Mouse (Mus musculus): ENCODE results near the gene Zc3hc1.
"Not testable (repeated sequence)": the region's sequence is repeated elsewhere in the genome, so short reads cannot be mapped to it uniquely, and the experiment has no call there.

Zc3hc1 gene

DNA sequence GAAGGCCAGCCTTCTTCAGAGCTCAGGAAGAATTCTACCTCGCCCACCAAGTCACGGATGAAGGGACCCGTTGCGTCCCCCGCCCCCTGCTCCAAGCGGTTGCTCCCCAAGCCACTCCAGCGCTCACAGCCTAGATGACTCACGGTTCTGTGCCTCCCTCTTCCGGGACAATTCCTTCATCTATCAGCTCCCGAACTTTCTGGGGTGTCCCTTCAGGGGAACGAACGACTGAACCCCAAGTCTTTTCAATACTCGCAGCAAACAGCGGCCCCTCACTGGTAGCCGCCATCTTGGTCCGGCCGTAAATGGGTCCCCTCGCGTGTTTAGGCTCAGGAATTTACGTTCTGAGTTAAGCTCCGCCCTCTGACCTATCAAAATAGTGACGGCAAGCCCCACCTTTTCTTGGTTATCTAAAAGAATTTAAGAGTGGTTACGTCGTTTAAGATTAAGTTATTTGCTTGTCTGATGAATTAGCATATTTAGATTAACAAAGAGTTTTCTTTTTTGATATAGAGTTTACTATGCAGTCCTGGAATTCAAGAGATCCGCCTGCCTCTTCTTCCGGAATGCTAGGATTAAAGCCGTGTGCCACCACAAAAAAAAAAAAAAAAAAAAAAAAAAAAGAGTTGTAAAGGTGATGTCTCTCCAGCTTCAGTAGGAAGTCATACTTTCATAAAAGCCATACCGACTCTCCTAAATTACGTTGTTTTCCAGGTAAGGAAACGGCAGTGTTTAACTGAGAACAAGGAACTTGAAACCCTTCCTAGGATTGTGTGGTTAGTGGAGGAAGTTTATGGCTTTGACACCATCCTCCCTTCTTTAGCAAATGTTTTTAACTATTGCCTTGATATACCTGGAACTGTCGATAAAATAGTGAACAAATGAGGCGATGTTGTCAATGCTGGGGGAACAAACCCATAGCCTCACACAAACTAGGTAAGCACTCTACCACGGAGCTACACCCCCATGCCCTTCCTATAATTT lies at the start of gene Zc3hc1:
Zc3hc1 (minus strand) TSS at position 315 of the 984 bp plus-strand sequence.
- DNase-seq: peak; percentile 82

GRCm38 (mm10) chr6:30439576-30439975 lies 48.7 kb upstream of the Zc3hc1 start:
- DNase-seq: no peak

GRCm38 (mm10) chr6:30437054-30437453 lies 46.2 kb upstream of the Zc3hc1 start:
- DNase-seq: no peak

DNA sequence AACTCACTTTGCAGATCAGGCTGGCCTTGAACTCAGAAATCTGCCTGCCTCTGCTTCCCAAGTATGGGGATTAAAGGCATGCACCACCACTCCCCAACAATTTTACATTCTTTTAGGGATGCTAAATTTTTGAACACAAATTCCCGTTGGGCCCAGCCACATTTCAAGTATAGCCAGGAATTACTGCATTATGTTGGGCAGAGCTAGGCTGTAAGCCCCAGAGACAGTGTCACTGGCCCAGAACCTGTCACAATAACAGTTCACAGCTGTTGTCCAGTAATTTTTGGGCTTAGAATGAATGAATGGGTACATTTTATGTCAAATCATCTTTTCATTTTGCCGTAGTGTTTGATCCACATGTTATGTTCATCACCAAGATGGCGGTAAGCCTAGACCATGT lies 45.6 kb upstream of the Zc3hc1 start:
- no peak for DNase-seq

DNA sequence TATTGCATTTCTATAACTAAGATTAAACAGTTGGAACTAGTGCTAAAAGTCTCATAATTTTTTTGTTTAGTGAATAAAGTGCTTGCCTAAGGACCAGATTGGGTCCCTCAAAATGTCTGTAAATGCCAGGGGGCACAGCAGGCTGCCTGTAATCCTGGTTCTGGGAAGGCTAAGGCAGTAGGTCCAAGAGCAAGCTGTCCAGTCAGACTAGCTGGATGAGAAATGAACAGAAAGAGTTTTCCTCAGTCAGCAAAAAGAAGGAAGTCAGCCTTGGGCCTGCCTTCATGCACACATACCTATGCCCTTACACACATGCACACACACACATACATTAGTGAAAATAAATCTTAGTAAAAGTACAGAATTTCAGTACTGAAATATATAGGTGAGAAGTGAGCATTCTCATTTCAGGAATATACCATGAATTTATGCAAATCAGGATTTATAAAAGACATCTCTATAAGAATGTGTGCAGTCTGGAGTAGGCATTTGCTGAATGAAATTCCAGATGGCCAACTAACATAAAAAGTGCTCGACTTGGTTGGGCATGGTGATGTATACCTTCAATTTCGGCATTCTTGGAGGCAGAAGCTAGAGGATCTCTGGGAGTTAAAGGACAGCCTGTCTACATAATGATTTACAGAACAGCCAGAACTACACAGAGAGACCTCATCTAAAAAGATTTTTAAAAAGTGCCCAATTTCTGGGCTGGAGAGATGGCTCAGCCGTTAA lies 41.8 kb upstream of the Zc3hc1 start:
- DNase-seq: no peak

GRCm38 (mm10) chr6:30416801-30417200 lies 26.0 kb upstream of the Zc3hc1 start:
- DNase-seq: no peak

GRCm38 (mm10) chr6:30416126-30416525 lies 25.3 kb upstream of the Zc3hc1 start:
- DNase-seq: no peak

- no peak for DNase-seq
These were observed 20.5 kb upstream of the Zc3hc1 start for GRCm38 (mm10) chr6:30411311-30411710.

- no peak for DNase-seq
These were observed 18.7 kb upstream of the Zc3hc1 start for GRCm38 (mm10) chr6:30409399-30410093.

GRCm38 (mm10) chr6:30408276-30408675 lies 17.4 kb upstream of the Zc3hc1 start:
- DNase-seq: no peak

DNA sequence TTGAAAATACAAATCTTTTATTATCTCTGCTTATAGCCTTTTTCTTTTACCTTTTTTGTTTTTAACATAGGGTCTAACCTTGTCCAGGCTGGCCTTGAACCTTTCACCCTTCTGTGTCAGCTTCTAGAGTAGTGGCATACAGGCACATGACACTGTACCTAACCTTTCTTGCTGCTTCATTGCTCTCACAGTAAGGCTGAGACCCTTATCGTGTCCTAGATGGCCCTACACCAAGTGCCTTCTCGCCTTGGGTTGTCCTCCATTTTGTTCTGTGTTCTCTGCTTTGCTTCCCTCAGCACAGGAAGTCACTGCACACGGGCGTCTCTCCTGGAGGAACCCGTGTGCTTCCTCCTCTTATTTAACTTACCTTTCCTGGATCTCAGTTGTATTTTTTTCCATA lies 13.8 kb upstream of the Zc3hc1 start:
- peak; percentile 10 for DNase-seq

DNA sequence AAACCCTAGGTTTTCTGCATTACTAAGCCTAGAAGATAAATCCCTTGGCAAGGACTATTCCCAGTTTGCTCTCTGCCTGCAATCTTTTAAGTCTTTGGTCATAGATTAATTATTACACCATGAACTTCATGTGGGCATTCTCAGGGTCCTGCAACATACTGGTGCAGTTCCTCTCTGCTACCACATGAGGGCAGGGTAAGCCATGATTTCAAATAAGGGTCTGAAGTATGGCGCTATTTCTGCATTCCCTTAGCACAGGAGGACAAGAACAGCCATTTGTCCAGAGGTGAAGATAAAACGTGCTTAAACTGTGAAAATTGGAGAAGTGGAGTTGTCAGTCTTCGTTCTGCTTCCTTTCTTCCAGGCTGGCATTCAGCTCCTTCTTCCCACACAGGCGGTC lies 12.6 kb upstream of the Zc3hc1 start:
- peak; percentile 64 for DNase-seq

DNA sequence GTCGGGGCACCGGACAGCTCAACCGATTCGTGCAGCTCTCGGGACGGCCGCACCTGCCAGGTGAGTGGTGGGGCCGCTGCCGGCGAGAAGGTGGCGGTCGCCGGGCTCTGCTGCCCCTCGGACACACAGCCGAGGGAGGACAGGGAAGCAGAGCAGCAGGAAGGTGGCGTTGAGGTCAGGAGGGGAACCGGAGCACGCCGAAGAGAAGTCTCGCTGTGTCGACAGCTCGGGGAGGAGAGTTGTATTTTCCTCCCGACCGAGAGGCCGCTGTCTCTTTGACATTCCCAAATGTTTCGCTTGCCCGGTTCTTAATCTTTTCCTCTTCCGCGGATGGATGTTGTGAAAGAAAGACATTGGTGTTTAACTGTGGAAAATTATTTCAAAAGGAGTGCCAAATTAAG lies 11.3 kb upstream of the Zc3hc1 start:
- DNase-seq: no peak

DNA sequence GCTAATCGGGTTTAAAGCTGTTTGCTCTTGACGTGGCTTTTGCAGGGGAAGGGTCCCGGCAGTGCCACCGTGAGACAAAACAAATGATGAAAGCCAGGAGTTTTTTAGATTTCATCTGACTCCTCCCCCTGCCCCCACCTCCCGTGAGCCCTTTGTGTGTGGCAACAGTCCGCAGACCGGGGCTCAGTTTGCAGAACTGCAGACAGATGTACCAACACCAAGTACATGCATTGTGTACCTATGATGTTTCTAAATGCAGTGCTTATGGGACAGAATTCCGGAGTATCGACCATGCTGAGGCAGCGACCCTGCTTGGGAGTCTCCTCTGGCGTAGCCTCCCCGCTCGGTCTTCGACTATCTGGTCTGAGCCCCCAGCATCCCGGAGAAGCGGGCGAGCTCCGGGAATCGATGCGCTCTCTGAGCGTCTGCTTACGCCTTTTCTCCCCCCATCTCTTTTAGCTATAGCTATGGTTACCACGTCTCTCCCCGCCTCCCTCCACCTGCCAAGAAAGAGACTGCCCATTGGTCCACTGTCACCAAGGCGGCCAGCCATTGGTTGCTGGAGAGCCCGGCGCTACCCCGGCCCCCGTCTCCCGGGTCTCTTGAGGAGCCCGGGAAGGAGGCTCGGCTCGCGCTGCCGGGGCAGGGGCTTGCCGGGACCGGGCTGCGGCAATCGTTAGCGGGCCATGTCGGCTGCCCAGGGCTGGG lies 10.6 kb upstream of the Zc3hc1 start, which contains the start of gene Klhdc10:
Klhdc10 (plus strand) TSS at position 561 of the 708 bp plus-strand sequence.
- DNase-seq: peak; percentile 100

DNA sequence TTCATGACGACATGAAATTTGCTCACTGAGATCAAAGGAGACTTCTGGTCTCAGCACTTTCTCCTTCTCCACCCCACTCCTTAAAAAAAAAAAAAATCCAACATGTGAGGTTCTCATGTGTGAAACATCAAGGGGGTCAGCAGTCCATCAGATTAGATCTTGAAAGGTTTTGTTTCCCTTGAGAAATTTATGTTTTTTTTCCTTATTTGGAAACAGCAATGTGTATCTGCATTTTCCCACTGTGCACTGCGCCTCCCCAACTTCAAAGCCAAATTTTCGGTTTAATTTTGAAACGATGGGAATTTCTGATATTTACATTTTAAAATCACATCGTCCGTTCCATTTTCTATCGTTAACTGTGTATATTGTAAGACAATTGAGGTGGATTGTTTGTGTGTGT lies 9.9 kb upstream of the Zc3hc1 start:
- peak; percentile 20 for DNase-seq

- DNase-seq: peak; percentile 14
These were observed 9.3 kb upstream of the Zc3hc1 start for GRCm38 (mm10) chr6:30400146-30400545.

GRCm38 (mm10) chr6:30391996-30392395 lies 1.2 kb upstream of the Zc3hc1 start:
- no peak for DNase-seq

- not testable (repeated sequence) for DNase-seq
These were observed 557 bp downstream of the Zc3hc1 start for GRCm38 (mm10) chr6:30390271-30390670.

DNA sequence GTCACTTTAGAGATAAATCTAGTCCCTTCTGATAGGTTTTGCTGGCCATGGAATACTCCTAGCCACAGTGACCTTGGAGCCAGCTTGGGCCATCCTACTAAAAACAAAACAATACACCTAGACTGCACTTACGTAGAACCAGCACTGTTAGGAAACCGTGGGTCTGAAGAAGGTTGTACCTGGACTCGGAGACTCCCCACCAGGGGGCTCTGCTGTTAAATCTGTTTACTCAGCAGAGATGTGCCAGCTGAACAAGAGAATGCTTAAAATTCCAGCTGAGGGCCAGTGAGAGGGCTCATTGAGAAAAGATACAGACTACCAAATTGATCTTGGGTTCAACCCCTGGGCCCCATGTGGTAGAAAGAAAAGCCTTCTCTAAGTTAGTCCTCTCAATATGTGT lies 9.7 kb downstream of the Zc3hc1 start:
- DNase-seq: peak; percentile 58

DNA sequence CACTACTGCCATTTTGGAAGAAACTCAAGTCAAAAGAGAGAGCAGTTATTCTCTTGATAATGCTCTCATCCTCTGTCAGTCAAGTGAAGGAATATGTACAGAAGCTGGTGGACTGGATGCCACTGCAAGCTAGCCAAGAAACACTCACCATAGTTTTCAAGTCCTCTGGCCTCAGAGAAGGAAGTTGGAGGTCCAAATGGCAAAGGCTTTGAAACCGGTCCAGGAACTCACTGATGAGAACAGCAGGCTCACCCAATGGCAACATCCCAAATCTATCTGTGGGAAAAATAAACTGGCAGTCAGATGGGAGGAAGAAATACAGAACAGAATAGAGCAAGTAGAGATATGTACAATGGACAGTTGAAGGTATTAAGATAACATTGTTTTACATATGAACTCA lies 15.0 kb downstream of the Zc3hc1 start:
- no peak for DNase-seq

- DNase-seq: no peak
These were observed 15.9 kb downstream of the Zc3hc1 start for GRCm38 (mm10) chr6:30374731-30375510.
